Mouse (Mus musculus) gastrocnemius, postnatal 25 days (tissue): Measurements from ENCODE around the gene Foxn3. TPM values are rescaled to one million over a fixed set of nuclear protein-coding genes. Genes with fewer than 3 reads are reported as not detected.

Source experiments
- DNase-seq: peaks from one replicate; pipeline ENCODE4 v3.0.0; 2022
- total RNA-seq, 2 experiments: library from RNA; stranded (reverse); gene quantifications; 1 replicate in 1 of 2; 2 replicates in 1 of 2; pipeline ENCODE4 v1.2.3; 2021

Gene Foxn3
- total RNA-seq, 2 experiments from 2014 or later, result 163 to 186 TPM

GRCm38 (mm10) chr12:99466426-99466825 lies 97.0 kb downstream of the Foxn3 start:
- no peak for DNase-seq

GRCm38 (mm10) chr12:99464291-99464690 lies 99.1 kb downstream of the Foxn3 start:
- DNase-seq, result no peak

GRCm38 (mm10) chr12:99462846-99463245 lies 100.5 kb downstream of the Foxn3 start:
- no peak for DNase-seq

GRCm38 (mm10) chr12:99462302-99462701 lies 101.1 kb downstream of the Foxn3 start:
- no peak for DNase-seq

- DNase-seq, result no peak
Measured at GRCm38 (mm10) chr12:99457521-99458205, 105.7 kb downstream of the Foxn3 start.

- no peak for DNase-seq
Measured at GRCm38 (mm10) chr12:99455580-99455979, 107.8 kb downstream of the Foxn3 start.

- peak; percentile 36 for DNase-seq
Measured at GRCm38 (mm10) chr12:99454394-99454793, 109.0 kb downstream of the Foxn3 start.

GRCm38 (mm10) chr12:99453797-99454196 lies 109.6 kb downstream of the Foxn3 start:
- no peak for DNase-seq

GRCm38 (mm10) chr12:99450076-99450475 lies 113.3 kb downstream of the Foxn3 start:
- no peak for DNase-seq

- DNase-seq, result no peak
Measured at GRCm38 (mm10) chr12:99447791-99448190, 115.6 kb downstream of the Foxn3 start.

GRCm38 (mm10) chr12:99445018-99445674 lies 118.2 kb downstream of the Foxn3 start:
- DNase-seq, result no peak

- DNase-seq, result no peak
Measured at GRCm38 (mm10) chr12:99442819-99443218, 120.6 kb downstream of the Foxn3 start.

GRCm38 (mm10) chr12:99440953-99441352 lies 122.4 kb downstream of the Foxn3 start:
- DNase-seq, result no peak

GRCm38 (mm10) chr12:99440022-99440421 lies 123.4 kb downstream of the Foxn3 start:
- no peak for DNase-seq

- DNase-seq, result no peak
Measured at GRCm38 (mm10) chr12:99435189-99435588, 128.2 kb downstream of the Foxn3 start.

- DNase-seq, result no peak
Measured at GRCm38 (mm10) chr12:99433402-99433801, 130.0 kb downstream of the Foxn3 start.

GRCm38 (mm10) chr12:99431541-99431940 lies 131.8 kb downstream of the Foxn3 start:
- DNase-seq, result no peak

- no peak for DNase-seq
Measured at GRCm38 (mm10) chr12:99430992-99431391, 132.4 kb downstream of the Foxn3 start.

GRCm38 (mm10) chr12:99429101-99429500 lies 134.3 kb downstream of the Foxn3 start:
- DNase-seq, result no peak

GRCm38 (mm10) chr12:99426207-99426916 lies 137.0 kb downstream of the Foxn3 start:
- no peak for DNase-seq

- no peak for DNase-seq
Measured at GRCm38 (mm10) chr12:99419396-99419760, 144.0 kb downstream of the Foxn3 start.

- DNase-seq, result no peak
Measured at GRCm38 (mm10) chr12:99418476-99419395, 144.6 kb downstream of the Foxn3 start.
